Mouse (Mus musculus): ENCODE measurements at regions not wholly inside any gene's neighbourhood (a gene's known extent, or its start where the extent isn't known, plus 50 kb on each side); places are given as distances from the start of the nearest gene placed in this dataset.

DNA sequence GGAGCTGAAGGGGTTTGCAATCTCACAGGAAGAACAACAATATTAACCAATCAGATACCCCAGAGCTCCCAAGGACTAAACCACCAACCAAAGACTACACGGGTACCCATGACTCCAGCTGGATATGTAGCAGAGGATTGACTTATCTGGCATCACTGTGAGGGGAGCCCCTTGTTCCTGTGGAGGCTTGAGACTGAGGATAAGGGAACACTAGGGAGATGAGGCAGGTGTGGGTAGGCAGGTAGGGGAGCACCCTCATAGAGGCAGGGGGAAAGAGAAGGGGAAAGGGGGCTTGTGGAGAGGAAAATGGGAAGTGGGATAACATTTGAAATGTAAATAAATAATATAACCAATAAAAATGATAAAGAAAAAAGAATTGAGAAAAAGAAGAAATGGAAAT lies 134.8 kb downstream of the G6pd2 start:
- H3K27me3 ChIP-seq, result no peaks in the 10 kb centered on the region
- TF ChIP-seq CTCF (IDR thresholded peaks at IDR 0.05), result no peak
- no peak for ATAC-seq
- no peak for DNase-seq (ENCODE audit: low read depth, low spot score)
- ChIA-PET CTCF (no interaction called here), POLR2A (no interaction called here)
- in situ Hi-C loops (cut with MboI; ENCODE audit: low pct_unique_long_range_greater_than_20kb), result no loop called here

DNA sequence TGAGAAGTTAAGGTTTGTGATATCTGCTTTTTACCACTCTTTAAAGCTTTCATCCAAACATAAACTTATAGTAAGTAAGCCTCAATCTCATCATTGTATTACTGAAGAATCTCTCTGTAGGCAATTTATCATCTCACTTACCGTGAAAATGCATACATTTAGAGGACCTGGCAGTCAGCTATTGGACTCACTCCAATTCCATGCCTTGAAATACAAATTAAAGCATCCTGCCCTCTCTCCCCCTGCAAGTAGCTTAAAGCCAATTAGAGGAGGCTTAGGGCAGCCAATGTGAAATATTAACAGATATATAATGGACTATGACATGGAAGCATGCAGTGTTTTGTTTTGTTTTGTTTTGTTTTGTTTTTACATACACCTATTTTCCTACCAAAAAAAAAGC lies 176.6 kb downstream of the G6pd2 start:
- ChIA-PET POLR2A (interaction anchor here (0.7 kb wide), 1 partner anchor 1357 kb away, joined by 6 read pairs; no protein-coding TSS in a partner anchor), CTCF (interaction anchor here (0.7 to 1.2 kb wide), 2 partner anchors 21 to 279 kb away, joined by 3 read pairs; no protein-coding TSS in a partner anchor)
- TF ChIP-seq CTCF (IDR thresholded peaks at IDR 0.05), result no peak
- in situ Hi-C loops (cut with MboI; ENCODE audit: low pct_unique_long_range_greater_than_20kb), result no loop called here
- DNase-seq (ENCODE audit: low read depth, low spot score) (no peak), ATAC-seq (no peak)
- no peaks in the 10 kb centered on the region for H3K27me3 ChIP-seq

DNA sequence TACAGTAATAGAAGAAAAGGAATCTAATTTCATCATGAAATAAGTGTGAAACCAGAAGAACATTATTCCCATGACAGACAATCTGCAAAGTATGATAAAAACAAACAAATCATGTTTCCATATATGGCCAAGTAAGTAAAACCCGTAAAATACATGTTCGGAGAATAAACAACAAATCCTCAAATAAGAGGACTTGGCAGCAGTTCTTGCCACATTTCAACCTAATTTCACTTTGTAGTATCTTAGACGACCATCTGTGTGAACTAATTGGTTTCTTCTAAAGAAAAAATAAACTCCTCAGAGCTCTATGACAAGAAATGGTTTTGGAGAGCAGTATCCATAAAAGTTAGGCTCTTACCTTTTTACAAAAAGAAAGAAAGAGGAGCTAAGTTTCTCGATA lies 210.9 kb downstream of the G6pd2 start:
- DNase-seq (ENCODE audit: low read depth, low spot score), result no peak
- no peak for TF ChIP-seq CTCF (IDR thresholded peaks at IDR 0.05)
- in situ Hi-C loops (cut with MboI; ENCODE audit: low pct_unique_long_range_greater_than_20kb), result no loop called here
- no peaks in the 10 kb centered on the region for H3K27me3 ChIP-seq
- CTCF ChIA-PET, result no interaction called here
- POLR2A ChIA-PET, result no interaction called here
- ATAC-seq, result no peak

DNA sequence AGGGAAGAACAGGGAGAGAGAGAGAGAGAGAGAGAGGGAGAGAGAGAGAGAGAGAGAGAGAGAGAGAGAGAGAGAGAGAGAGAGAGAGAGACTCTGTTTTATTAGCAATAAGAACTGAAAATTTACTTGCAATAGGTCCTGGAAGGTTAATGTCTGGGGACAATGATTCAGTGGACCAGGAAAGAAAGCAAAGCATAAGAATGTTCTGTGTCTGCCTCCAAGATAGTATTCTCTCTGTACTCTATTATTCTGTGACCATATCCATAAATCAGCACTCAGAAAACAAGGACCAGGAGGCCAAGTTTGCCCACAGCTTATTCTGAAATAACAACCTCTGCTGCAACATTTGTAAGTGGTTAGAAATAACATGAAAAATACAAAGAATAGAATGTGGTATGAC lies 211.6 kb downstream of the G6pd2 start:
- in situ Hi-C loops (cut with MboI; ENCODE audit: low pct_unique_long_range_greater_than_20kb), result no loop called here
- ATAC-seq (no peak), DNase-seq (ENCODE audit: low read depth, low spot score) (no peak)
- no peak for TF ChIP-seq CTCF (IDR thresholded peaks at IDR 0.05)
- ChIA-PET CTCF (no interaction called here), POLR2A (no interaction called here)
- H3K27me3 ChIP-seq, result no peaks in the 10 kb centered on the region

DNA sequence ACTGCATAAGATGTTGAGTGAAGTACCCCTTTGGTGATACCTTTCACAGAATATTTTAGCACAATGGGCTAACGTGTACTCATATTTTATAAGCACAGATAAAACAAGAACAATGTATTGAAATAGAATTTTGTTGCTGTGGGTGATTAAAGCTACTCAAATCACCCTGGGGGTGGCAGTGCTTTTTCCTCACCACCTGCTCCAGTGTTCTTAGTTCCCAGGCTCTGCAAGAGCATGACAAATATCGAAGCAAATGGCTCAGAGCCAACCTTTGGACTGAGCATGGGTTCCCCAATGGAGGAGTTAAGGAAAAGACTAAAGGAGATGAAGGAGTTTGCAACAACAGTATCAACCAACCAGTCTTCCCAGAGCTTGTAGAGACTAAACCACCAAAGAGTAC lies 232.9 kb downstream of the G6pd2 start:
- TF ChIP-seq CTCF (IDR thresholded peaks at IDR 0.05), result no peak
- ATAC-seq (no peak), DNase-seq (ENCODE audit: low read depth, low spot score) (no peak)
- CTCF ChIA-PET, result no interaction called here
- in situ Hi-C loops (cut with MboI; ENCODE audit: low pct_unique_long_range_greater_than_20kb), result no loop called here
- no peaks in the 10 kb centered on the region for H3K27me3 ChIP-seq
- POLR2A ChIA-PET, result no interaction called here

DNA sequence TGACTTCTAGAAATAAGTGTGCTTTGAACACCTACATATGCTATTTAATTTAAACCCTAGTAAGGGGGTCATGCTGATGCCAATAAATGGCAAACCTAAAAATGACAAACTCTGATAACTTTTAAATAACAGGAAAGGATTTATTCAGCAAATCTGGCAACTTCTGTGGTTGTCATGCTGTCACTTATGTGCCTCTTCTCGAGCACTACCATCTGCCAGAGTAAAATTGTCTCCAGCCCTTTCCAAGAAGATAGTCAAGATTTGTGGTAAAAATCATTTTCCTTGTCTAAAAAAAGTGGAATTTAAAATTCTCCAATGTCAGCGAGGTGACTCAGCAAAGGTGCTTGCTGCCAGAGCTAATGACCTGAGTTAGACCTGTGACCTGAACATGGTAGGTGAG lies 235.1 kb downstream of the G6pd2 start:
- POLR2A ChIA-PET, result no interaction called here

DNA sequence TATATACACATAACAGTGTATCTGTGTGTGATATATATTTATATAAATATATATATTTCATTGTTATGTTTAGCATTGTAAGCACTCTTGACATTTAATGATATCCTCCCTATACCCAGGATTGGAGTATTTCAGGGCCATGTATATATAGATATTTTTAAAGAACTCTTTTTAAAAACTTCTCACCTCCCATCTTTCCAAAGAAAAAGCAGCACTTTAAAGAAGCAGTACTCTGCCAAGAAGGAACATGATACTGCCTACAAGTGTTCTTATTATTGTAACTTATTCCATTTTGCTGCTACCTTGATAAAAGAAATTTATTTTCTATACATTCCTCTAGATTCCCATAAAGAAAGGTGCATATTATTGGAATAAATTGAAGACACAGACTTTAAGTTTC lies 270.4 kb downstream of the G6pd2 start:
- ATAC-seq, result no peak

More for the DNA sequence above, 235.1 kb downstream of the G6pd2 start:
- in situ Hi-C loops (cut with MboI; ENCODE audit: low pct_unique_long_range_greater_than_20kb), result no loop called here
- CTCF ChIA-PET, result no interaction called here
- ATAC-seq (no peak), DNase-seq (ENCODE audit: low read depth, low spot score) (no peak)
- no peaks in the 10 kb centered on the region for H3K27me3 ChIP-seq
- no peak for TF ChIP-seq CTCF (IDR thresholded peaks at IDR 0.05)

DNA sequence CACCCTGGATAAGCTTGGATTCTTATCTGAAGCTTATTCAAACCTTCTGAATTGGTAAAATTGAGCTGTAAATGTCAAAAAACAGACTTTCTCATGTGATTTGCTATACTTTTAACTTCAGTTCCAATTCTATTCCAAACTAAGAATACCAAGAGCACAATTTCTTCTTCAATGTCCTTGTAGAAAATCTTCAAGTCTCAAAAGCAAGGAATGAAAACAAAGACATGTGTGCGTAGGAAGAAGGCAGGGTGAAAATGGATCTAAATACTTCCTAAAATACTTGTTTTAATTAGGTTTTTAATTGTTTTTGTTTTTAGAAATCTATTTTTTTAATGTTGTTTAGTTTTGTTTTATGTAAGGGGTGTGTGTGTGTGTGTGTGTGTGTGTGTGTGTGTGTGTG lies 280.9 kb downstream of the G6pd2 start:
- CTCF ChIA-PET, result no interaction called here
- POLR2A ChIA-PET, result no interaction called here
- in situ Hi-C loops (cut with MboI; ENCODE audit: low pct_unique_long_range_greater_than_20kb), result no loop called here
- no peak for TF ChIP-seq CTCF (IDR thresholded peaks at IDR 0.05)
- ATAC-seq (no peak), DNase-seq (ENCODE audit: low read depth, low spot score) (no peak)
- H3K27me3 ChIP-seq, result no peaks in the 10 kb centered on the region

More for the DNA sequence above, 270.4 kb downstream of the G6pd2 start:
- ChIA-PET CTCF (no interaction called here), POLR2A (no interaction called here)
- no peaks in the 10 kb centered on the region for H3K27me3 ChIP-seq
- DNase-seq (ENCODE audit: low read depth, low spot score), result no peak
- in situ Hi-C loops (cut with MboI; ENCODE audit: low pct_unique_long_range_greater_than_20kb), result no loop called here
- no peak for TF ChIP-seq CTCF (IDR thresholded peaks at IDR 0.05)

DNA sequence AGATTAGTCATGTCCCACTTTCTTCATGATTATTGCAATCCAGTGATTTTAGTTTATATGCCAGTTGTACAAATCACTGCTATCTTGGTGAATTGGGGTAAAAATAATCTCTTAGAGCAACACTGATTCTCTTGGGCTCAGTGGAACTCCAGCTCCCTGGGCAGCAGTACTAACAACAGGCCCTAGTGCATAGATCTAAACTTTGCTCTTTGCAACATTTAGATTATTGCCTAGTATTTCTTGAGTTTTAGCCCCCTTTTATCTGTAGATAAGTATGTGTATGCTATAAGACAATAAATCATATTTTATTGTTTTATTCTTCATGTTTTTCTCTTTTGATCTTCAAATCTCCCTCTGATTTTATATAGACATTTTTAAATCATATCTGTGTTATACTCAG lies 287.4 kb downstream of the G6pd2 start:
- in situ Hi-C loops (cut with MboI; ENCODE audit: low pct_unique_long_range_greater_than_20kb), result no loop called here
- H3K27me3 ChIP-seq, result no peaks in the 10 kb centered on the region
- POLR2A ChIA-PET, result no interaction called here
- TF ChIP-seq CTCF (IDR thresholded peaks at IDR 0.05), result no peak
- ATAC-seq (no peak), DNase-seq (ENCODE audit: low read depth, low spot score) (no peak)
- CTCF ChIA-PET, result no interaction called here

DNA sequence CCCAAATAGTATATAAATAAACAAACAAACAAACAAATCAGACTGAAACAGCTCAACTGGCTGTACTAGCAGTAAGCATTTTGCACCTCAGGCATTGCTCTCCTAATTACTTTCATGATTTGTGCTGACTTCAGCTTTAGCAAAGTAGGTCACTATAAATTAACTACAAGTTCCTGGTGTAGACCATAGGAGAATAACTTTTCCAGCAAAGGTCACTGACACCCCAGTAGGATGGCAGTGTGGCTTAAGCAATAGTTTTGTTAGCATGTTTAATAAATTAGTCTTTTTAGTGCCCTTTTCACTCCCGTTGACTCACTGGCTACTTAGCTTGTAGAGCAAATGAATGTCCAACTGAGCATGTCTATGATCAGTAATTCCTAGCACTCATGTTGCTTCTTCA lies 304.6 kb downstream of the G6pd2 start:
- in situ Hi-C loops (cut with MboI; ENCODE audit: low pct_unique_long_range_greater_than_20kb), result no loop called here
- ChIA-PET CTCF (no interaction called here), POLR2A (no interaction called here)
- no peaks in the 10 kb centered on the region for H3K27me3 ChIP-seq
- TF ChIP-seq CTCF (IDR thresholded peaks at IDR 0.05), result no peak
- ATAC-seq (no peak), DNase-seq (ENCODE audit: low read depth, low spot score) (no peak)

DNA sequence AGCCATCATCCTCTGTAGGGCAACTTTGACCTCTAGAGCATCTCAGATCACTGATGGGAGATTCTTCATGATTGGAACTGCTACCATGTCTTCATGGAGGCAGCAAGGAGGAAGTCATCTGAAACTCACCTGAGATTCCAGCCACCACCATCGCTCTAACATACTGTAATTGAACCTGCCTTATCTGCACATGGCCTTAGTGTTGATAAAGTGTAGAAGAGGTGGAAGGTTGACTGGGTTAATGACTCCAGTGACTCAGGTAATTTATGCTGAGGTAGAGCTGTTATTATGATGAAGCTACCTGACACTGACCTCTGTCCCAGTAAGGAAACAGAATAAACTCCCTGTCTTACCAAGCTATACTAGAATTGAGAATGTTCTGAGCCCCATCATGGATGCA lies 305.0 kb downstream of the G6pd2 start:
- TF ChIP-seq CTCF (IDR thresholded peaks at IDR 0.05), result no peak
- no peak for ATAC-seq
- POLR2A ChIA-PET, result no interaction called here
- no peaks in the 10 kb centered on the region for H3K27me3 ChIP-seq
- in situ Hi-C loops (cut with MboI; ENCODE audit: low pct_unique_long_range_greater_than_20kb), result no loop called here
- CTCF ChIA-PET, result no interaction called here
- no peak for DNase-seq (ENCODE audit: low read depth, low spot score)

DNA sequence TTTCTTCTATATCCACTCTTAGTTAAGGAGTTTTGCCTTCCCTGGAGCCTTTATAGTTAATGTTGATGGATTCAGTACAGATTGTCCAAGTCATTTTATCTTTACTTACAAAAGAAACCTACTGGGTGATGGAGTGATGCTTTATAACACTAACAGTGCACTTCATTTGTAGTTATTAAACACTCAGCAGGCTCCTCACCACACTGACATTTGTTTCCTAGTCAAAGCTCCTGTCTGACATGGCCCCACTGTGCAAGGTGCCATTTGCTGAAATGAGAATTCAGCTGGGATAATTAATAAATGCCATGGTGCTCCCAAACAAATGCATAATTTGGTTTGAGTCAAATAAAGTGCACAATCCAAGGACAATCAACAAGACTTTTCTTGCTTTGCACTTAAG lies 336.6 kb downstream of the G6pd2 start:
- CTCF ChIA-PET, result no interaction called here
- ATAC-seq (no peak), DNase-seq (ENCODE audit: low read depth, low spot score) (no peak)
- POLR2A ChIA-PET, result no interaction called here
- no peak for TF ChIP-seq CTCF (IDR thresholded peaks at IDR 0.05)
- no peaks in the 10 kb centered on the region for H3K27me3 ChIP-seq
- in situ Hi-C loops (cut with MboI; ENCODE audit: low pct_unique_long_range_greater_than_20kb), result no loop called here

DNA sequence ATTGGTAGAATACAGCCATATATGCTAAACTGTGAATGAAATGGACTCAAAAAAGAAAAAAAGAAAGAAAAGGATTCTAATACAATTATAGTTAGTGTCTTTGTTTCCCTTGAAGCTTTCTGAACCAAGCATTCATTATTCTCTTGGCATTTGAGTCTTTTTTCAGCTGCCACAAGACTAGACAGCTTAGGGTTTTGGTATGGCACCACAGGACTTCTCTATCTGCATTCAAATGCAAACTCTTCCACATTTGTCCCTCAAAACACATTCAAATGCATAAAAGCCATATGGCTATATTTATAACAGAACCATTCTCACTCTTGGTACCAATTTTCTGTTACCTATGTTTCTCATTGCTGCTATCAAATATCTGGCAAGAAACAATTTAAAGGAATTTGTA lies 338.8 kb downstream of the G6pd2 start:
- DNase-seq (ENCODE audit: low read depth, low spot score), result no peak

More for the DNA sequence above, 338.8 kb downstream of the G6pd2 start:
- POLR2A ChIA-PET, result no interaction called here
- CTCF ChIA-PET, result no interaction called here
- TF ChIP-seq CTCF (IDR thresholded peaks at IDR 0.05), result no peak
- H3K27me3 ChIP-seq, result no peaks in the 10 kb centered on the region
- in situ Hi-C loops (cut with MboI; ENCODE audit: low pct_unique_long_range_greater_than_20kb), result no loop called here
- no peak for ATAC-seq

All from Patski (cell line).